Mouse (Mus musculus) cerebellum, adult 2 months (tissue): Measurements from ENCODE around the gene Casp14. TPM values are rescaled to one million over a fixed set of nuclear protein-coding genes. Genes with fewer than 3 reads are reported as not detected.
"Not testable (repeated sequence)": the region's sequence is repeated elsewhere in the genome, so short reads cannot be mapped to it uniquely, and the experiment has no call there.

ENCODE experiments used
- DNase-seq, 2 experiments: peaks; one replicate each; pipeline ENCODE4 v3.0.0; 2021
- H3K27ac ChIP-seq: fragments of 200-500 bp; 2 replicates; pipeline ENCODE4 v1.5.1; 2012; ENCODE audit warnings: low read length, control low read depth, inconsistent platforms; ENCODE audit not compliant: insufficient read depth
- H3K27me3 ChIP-seq: fragments of 200-500 bp; 2 replicates; pipeline ENCODE4 v1.6.1; 2012; ENCODE audit warnings: inconsistent platforms, mild to moderate bottlenecking, low read length, moderate library complexity; ENCODE audit not compliant: control insufficient read depth, insufficient read depth
- H3K4me1 ChIP-seq: fragments of 200-500 bp; 2 replicates; pipeline ENCODE4 v1.6.1; 2011; ENCODE audit warnings: low read length; ENCODE audit not compliant: control insufficient read depth, insufficient read depth
- H3K4me3 ChIP-seq: fragments of 200-500 bp; replicated peaks from 2 replicates; pipeline ENCODE3; 2011; ENCODE audit warnings: mild to moderate bottlenecking, low read depth, low read length, control low read depth; ENCODE audit not compliant: insufficient read depth
- CTCF ChIP-seq: fragments of 200-500 bp; IDR thresholded peaks from 2 replicates; pipeline ENCODE4 v1.5.1; 2011; ENCODE audit warnings: low read depth, mild to moderate bottlenecking, control low read depth, low read length, moderate library complexity, borderline replicate concordance; ENCODE audit not compliant: insufficient read depth
- POLR2A ChIP-seq: fragments of 200-500 bp; IDR thresholded peaks from 2 replicates; pipeline ENCODE4 v1.6.1; 2011; ENCODE audit warnings: low read length, control low read depth, borderline replicate concordance; ENCODE audit not compliant: insufficient read depth
- WGBS: fragments of 180-500 bp; shearing (Covaris S2); methylation state at CpG from one replicate; pipeline ENCODE4 v1.1.7; 2018; 5-methylcytosine and 5-hydroxymethylcytosine counted together
- polyA plus RNA-seq: library from polyadenylated mRNA; depleted of rRNA; stranded (reverse); fragments of >200 nt; gene quantifications from 2 replicates; pipeline ENCODE4 v1.2.3, GENCODE M21; 2012

Gene Casp14
- polyA plus RNA-seq, 1 experiment = not detected

DNA sequence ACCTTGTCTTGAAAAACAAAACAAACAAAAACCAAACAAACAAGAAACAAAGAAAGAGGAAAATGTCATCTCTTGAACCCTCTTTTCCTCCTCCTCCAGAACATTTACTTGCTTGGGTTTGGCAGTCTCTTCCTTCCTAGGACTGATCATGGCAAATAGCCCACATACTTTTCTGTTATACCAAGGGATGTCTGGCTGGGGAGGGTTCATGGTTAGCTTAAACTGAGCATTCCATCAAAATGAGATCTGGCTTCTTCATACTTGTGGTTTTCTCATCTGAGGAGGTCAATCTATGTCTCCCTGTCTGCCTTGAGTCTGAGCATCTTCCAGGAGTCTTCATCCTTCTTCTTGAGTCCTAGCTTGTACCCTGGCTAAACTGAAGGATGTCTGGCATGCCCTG, 1.9 kb downstream of the Casp14 start:
- no peak overlapping the region for H3K4me3 ChIP-seq
- no peaks in the 10 kb centered on the region; the same call in 1 of the 2 replicates for H3K27me3 ChIP-seq
- no peaks in the 10 kb centered on the region for H3K4me1 ChIP-seq
- no peak for TF ChIP-seq CTCF
- TF ChIP-seq POLR2A = no peak
- no peak overlapping the region for H3K27ac ChIP-seq
- no peak for DNase-seq

DNA sequence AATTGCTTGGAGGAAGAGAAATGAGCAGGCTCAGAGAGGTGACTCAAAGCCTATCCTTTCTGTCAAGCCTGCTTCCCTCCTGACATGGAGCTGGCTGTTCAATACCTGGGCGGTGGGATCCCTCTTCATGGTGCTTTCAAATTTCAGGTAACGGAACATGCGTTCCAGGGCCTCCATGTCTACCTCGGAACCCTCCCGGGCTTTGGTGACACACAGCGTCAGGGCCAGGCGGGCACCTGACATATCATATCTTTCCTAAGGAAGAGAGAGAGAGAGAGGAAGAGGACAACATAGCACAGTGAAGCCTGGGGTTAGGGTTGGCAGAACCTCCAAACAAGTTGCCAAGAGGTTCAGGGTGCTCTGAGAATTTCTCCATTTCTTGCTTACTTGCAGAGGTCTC, 2.9 kb downstream of the Casp14 start:
- TF ChIP-seq POLR2A = no peak
- TF ChIP-seq CTCF = no peak
- H3K27ac ChIP-seq = no peak overlapping the region
- WGBS = 92% methylated on average over 7 of the region's 7 CpGs

GRCm38 (mm10) chr10:78714129-78714528, 4.0 kb downstream of the Casp14 start:
- Histone ChIP-seq H3K4me1 (no peaks in the 10 kb centered on the region), H3K4me3 (no peak overlapping the region), H3K27ac (no peak overlapping the region), H3K27me3 (no peaks in the 10 kb centered on the region; the same call in 1 of the 2 replicates)
- DNase-seq = no peak
- TF ChIP-seq POLR2A (no peak), CTCF (no peak)
- WGBS = 50% methylated on average over 6 of the region's 6 CpGs

More for the DNA sequence above, 2.9 kb downstream of the Casp14 start:
- no peak overlapping the region for H3K4me3 ChIP-seq
- no peak for DNase-seq
- no peaks in the 10 kb centered on the region; the same call in 1 of the 2 replicates for H3K27me3 ChIP-seq
- H3K4me1 ChIP-seq = no peaks in the 10 kb centered on the region

GRCm38 (mm10) chr10:78710706-78711105, 7.4 kb downstream of the Casp14 start:
- H3K4me1 ChIP-seq = no peaks in the 10 kb centered on the region
- no peak for TF ChIP-seq POLR2A
- no peak for TF ChIP-seq CTCF
- no peak overlapping the region for H3K27ac ChIP-seq
- no peaks in the 10 kb centered on the region for H3K27me3 ChIP-seq
- DNase-seq = no peak
- no peak overlapping the region for H3K4me3 ChIP-seq

DNA sequence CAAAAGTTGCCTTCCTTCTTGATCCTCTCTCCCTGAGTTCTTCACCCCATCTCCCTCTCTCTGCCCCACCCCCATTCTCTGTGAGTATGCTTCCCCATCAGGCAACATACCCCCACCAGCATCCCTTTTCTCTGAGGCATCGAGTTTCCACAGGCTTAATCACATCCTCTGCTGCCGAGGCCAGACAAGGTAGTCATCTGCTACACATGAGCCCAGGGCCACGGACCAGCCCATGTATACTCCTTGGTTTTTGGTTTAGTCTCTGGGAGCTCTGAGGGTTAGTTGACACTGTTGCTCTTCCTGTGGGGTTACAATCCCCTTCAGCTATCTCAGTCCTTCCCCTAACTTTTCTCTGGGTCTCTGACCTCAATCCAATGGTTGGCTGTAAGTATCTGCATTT, 17.2 kb downstream of the Casp14 start:
- TF ChIP-seq CTCF = no peak
- TF ChIP-seq POLR2A = no peak
- Histone ChIP-seq H3K4me1 (no peaks in the 10 kb centered on the region), H3K27ac (no peak overlapping the region), H3K27me3 (no peaks in the 10 kb centered on the region), H3K4me3 (no peak overlapping the region)
- DNase-seq = no peak
- 61% methylated on average over 3 of the region's 3 CpGs for WGBS

- 94% methylated on average over 6 of the region's 6 CpGs for WGBS
- no peak for TF ChIP-seq POLR2A
- TF ChIP-seq CTCF = no peak
Measured at GRCm38 (mm10) chr10:78689973-78690372, 28.1 kb downstream of the Casp14 start.

DNA sequence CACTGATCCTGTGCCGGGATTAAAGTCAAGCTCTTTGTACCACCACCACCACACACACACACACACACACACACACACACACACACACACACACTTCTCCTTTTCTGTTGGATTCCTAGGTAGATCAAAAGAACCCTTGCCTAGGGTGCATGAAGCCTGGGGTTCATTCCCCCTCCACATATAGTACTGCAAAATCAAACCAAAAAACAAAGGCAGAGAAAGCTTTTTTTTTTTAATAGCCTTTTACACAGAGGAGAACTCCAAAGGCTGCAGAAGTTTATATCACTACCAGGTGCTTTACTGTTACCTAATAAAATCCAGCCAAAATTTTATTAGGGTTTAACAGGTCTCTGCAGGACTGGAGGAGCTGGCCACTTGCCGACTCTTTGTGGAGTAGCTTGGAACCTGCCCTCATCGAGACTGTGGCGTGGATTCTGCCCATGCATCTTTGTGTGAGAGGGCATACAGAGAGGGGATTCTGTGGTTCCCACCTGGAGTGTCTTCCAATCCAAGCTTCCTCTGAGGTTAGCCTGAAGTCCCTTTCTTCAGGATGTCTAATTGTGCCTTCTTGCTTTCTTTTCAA, 31.0 kb downstream of the Casp14 start:
- no peak overlapping the region for H3K4me3 ChIP-seq
- no peak overlapping the region for H3K27ac ChIP-seq
- H3K27me3 ChIP-seq = no peaks in the 10 kb centered on the region
- TF ChIP-seq CTCF (no peak), POLR2A (no peak)
- no peak for DNase-seq
- 68% methylated on average over 4 of the region's 4 CpGs for WGBS
- no peaks in the 10 kb centered on the region for H3K4me1 ChIP-seq

More at GRCm38 (mm10) chr10:78689973-78690372, 28.1 kb downstream of the Casp14 start:
- Histone ChIP-seq H3K27ac (no peak overlapping the region), H3K4me3 (no peak overlapping the region), H3K4me1 (no peaks in the 10 kb centered on the region), H3K27me3 (no peaks in the 10 kb centered on the region)
- no peak for DNase-seq

DNA sequence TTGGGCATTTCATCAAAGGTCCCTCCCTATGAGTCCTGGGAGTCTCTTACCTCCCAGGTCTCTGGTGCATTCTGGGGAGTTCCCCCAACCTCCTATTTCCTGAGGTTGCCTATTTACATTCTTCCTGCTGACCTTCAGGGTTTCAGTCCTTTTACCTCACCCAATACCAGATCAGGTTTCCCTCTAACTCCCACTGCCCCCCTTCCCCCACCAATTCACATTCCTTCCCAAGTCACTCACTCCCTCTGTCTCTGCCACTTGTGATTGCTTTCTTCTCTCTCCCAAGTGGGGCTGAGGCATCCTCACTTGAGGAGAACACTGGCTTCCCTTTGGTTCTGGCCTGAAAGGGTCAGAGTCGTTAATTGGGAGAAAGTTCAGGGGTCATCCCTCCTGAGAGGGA, 48.0 kb downstream of the Casp14 start:
- H3K27me3 ChIP-seq, DNase-seq, H3K4me1 ChIP-seq, H3K4me3 ChIP-seq, H3K27ac ChIP-seq: not testable (repeated sequence)
- WGBS = 17% methylated on average over 1 of the region's 1 CpGs

DNA sequence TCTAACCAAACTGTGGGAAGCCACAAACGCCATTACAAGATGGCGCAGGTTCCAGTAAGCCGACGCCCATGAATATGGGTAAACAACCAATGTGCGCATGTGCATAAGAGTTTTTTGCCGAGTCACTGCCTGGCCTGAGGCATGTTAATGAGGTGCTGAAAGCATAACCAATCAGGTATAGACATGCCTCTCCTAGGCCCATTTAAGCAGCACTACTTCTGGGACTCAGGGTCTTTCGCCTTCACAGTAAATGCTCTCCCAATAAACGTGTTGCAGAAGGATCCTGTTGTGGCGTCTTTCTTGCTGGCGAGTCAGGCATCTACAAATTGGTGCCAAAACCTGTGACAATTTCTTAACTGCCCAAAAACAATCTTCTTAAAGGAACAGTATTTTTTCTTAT, 51.4 kb downstream of the Casp14 start:
- not testable (repeated sequence) for DNase-seq, H3K27me3 ChIP-seq
- WGBS = 89% methylated on average over 10 of the region's 10 CpGs

More for the DNA sequence above, 51.4 kb downstream of the Casp14 start:
- not testable (repeated sequence) for H3K4me3 ChIP-seq, H3K4me1 ChIP-seq, H3K27ac ChIP-seq
